Mouse (Mus musculus): Measurements from ENCODE around the gene Dtwd1. TPM values are rescaled to one million over a fixed set of nuclear protein-coding genes. Genes with fewer than 3 reads are reported as not detected.

The Dtwd1 gene
- 4.3 TPM for total RNA-seq (2023)

GRCm38 (mm10) chr2:126151855-126152571 lies at the start of gene Dtwd1, which contains the start of gene Fam227b:
Gene Dtwd1, plus strand, starts transcription at chr2:126152141.
Gene Fam227b, minus strand, starts transcription at chr2:126152004.

DNA sequence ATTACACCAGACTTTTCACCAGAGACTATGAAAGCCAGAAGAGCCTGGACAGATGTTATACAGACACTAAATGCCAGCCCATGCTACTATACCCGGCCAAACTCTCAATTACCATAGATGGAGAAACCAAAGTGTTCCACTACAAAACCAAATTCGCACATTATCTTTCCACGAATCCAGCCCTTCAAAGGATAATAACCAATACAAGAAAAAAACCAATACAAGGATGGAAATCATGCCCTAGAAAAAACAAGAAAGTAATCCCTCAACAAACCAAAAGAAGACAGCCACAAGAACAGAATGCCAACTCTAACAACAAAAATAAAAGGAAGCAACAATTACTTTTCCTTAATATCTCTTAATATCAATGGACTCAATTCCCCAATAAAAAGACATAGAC lies 62.9 kb downstream of the Dtwd1 start, which contains the start of gene Gm17555:
TSS of gene Gm17555 (plus strand) at position 301 of the 400 bp plus-strand sequence.

Other genes with a start within 250 kb of the Dtwd1 start
- not detected for gene Fgf7, start 117.5 kb upstream of the Dtwd1 start, total RNA-seq (2023)
- not detected for gene Fam227b, start 137 bp upstream of the Dtwd1 start, total RNA-seq (2023)
- gene Gm17555, start 63.0 kb downstream of the Dtwd1 start, total RNA-seq (2023): not detected

Data from CD4-positive naive resting alpha-beta T cell, adult 57 days (primary cell).